9 mouse cellular contexts compared by ENCODE assay signal in the genomic region with DNA sequence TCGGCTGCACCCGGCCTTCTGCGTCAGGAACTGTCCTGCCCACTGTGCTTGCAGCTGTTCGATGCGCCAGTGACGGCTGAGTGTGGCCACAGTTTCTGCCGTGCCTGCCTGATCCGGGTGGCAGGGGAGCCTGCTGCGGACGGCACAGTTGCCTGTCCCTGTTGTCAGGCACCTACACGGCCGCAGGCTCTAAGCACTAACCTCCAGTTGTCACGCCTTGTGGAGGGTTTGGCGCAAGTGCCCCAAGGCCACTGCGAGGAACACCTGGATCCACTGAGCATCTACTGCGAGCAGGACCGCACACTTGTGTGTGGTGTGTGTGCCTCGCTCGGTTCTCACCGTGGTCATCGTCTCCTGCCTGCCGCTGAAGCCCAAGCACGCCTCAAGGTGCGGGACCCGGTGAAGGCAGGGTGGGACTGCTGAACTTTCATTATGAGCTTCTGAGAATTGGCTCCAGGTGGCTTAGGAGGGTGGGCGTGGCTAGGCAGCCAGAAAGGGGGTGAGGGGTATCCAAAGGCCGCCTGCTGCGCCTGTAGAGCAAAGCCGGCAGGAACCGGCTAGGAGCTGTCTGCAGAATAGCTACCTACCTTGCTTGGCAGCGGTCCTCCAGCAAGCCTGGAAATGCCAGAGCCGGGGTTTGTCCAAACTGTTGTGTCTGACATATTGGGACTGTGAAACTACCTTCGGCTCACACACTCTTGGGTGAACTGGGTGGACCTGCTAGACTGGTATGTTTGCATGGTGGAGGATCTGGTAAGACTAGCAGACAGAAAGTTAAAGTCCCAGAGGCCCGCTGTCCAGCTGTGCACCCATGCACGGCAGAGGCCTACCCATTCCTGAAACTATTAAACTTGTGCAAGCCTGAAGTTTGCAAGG. TPM values are rescaled to one million over a fixed set of nuclear protein-coding genes. Genes with fewer than 3 reads are reported as not detected.
DNase-seq lines count a peak whose midpoint lies in the region; ATAC-seq and TF ChIP-seq lines count a peak whose summit lies in the region.
"Had no signal": no experiment of that assay in that cellular context is flagged by ENCODE, and none has a peak within 500 bp of the region (broad histone marks: within the 10 kb centered on the region; RNA-seq: fewer than 3 reads in every experiment).

No protein-coding gene starts in this region.

- no peaks in the 10 kb centered on the region for H3K36me3 ChIP-seq in C2C12 (ENCODE audit: control insufficient read depth, insufficient read depth)
- no peaks in the 10 kb centered on the region for H3K36me3 ChIP-seq in heart, embryonic 16.5 days (ENCODE audit: control insufficient read depth, insufficient read depth)
- H3K36me3 ChIP-seq in midbrain, embryonic 14.5 days (ENCODE audit: control insufficient read depth, insufficient read depth, low read length): no peaks in the 10 kb centered on the region

- H3K4me1 ChIP-seq in heart, embryonic 16.5 days (ENCODE audit: control insufficient read depth, insufficient read depth, low read length): peaks cover 19% of the 10 kb centered on the region
- H3K4me1 ChIP-seq in midbrain, embryonic 14.5 days (ENCODE audit: control insufficient read depth, insufficient read depth, low read length): no peaks in the 10 kb centered on the region

- peak overlapping the region; percentile 41 for H3K4me2 ChIP-seq in heart, embryonic 16.5 days (ENCODE audit: low read depth, low read length)
- peak overlapping the region; percentile 4; the same call in 1 of the 2 replicates for H3K4me2 ChIP-seq in midbrain, embryonic 14.5 days (ENCODE audit: low read length)

- no peaks in the 10 kb centered on the region for H3K79me2 ChIP-seq in C2C12 (ENCODE audit: control insufficient read depth, insufficient read depth)

- WGBS in heart, embryonic 16.5 days: 32% methylated on average over 35 of the region's 35 CpGs
- WGBS in midbrain, embryonic 14.5 days: 24% methylated on average over 35 of the region's 35 CpGs

- no peak overlapping the region for H3K27ac ChIP-seq in heart, embryonic 16.5 days (ENCODE audit: low read length)
- no peak overlapping the region for H3K27ac ChIP-seq in midbrain, embryonic 14.5 days (replicated peaks; ENCODE audit: low read depth, low read length)

- H3K27me3 ChIP-seq in C2C12 (ENCODE audit: control insufficient read depth, insufficient read depth, insufficient read length): no peaks in the 10 kb centered on the region
- H3K27me3 ChIP-seq in heart, embryonic 16.5 days (ENCODE audit: control insufficient read depth, insufficient read depth, low read length): no peaks in the 10 kb centered on the region
- no peaks in the 10 kb centered on the region for H3K27me3 ChIP-seq in midbrain, embryonic 14.5 days (ENCODE audit: control insufficient read depth, insufficient read depth, low read length)

- H3K9me3 ChIP-seq in heart, embryonic 16.5 days (replicated peaks; ENCODE audit: control insufficient read depth, low read length): no peaks in the 10 kb centered on the region
- no peaks in the 10 kb centered on the region for H3K9me3 ChIP-seq in midbrain, embryonic 14.5 days (ENCODE audit: control insufficient read depth, low read length)

- no peaks in the 10 kb centered on the region for H3K79me3 ChIP-seq in C2C12 (ENCODE audit: low read depth)

- DNase-seq in embryo, embryonic 10.5 days (ENCODE audit: low spot score): peak; percentile 45
- DNase-seq in kidney, postnatal 25 days: peak; percentile 85 to 95
- no peak for DNase-seq in midbrain, embryonic 14.5 days
- DNase-seq in urinary bladder, postnatal 4 days (ENCODE audit: low spot score in 2 of 2): peak; percentile 50 to 66
- no peak for DNase-seq in adrenal gland, postnatal 25 days
- no peak for DNase-seq in layer of hippocampus, postnatal 25 days (ENCODE audit: extremely low spot score in 1 of 2, low spot score in 1 of 2)

- no peak overlapping the region for H3K4me3 ChIP-seq in C2C12 (ENCODE audit: insufficient read depth, poor library complexity, severe bottlenecking)
- H3K4me3 ChIP-seq in heart, embryonic 16.5 days (ENCODE audit: low read length): no peak overlapping the region
- H3K4me3 ChIP-seq in midbrain, embryonic 14.5 days (replicated peaks; ENCODE audit: low read depth, low read length): no peak overlapping the region

- no peak for TF ChIP-seq CTCF in C2C12 (IDR thresholded peaks at IDR 0.05; ENCODE audit: control insufficient read depth, insufficient read depth, insufficient read length)

- ATAC-seq in heart, embryonic 16.5 days (replicated peaks; ENCODE audit: extremely low read depth, insufficient read depth, low FRiP score): 0 out of 2 replicates have a peak, but pooled peaks have one; percentile 20
- ATAC-seq in midbrain, embryonic 14.5 days (ENCODE audit: low FRiP score, low TSS enrichment): no peak

- H3K9ac ChIP-seq in heart, embryonic 16.5 days (ENCODE audit: low read length): peak overlapping the region; percentile 41
- no peak overlapping the region for H3K9ac ChIP-seq in midbrain, embryonic 14.5 days (replicated peaks; ENCODE audit: low read length)

- H3ac ChIP-seq in C2C12 (ENCODE audit: control insufficient read depth, insufficient read length, low read depth): no peak overlapping the region

TF ChIP-seq in C2C12, 6 proteins besides CTCF, POLR2A, EP300 and RAD21:
- TF ChIP-seq MYOD1 (IDR thresholded peaks at IDR 0.05; ENCODE audit: control insufficient read depth, insufficient read length, low read depth): peak; percentile 62
- no peak for TF ChIP-seq FOSL1 (IDR thresholded peaks at IDR 0.05; ENCODE audit: insufficient read depth, low read length, poor library complexity, severe bottlenecking)
TF ChIP-seq in C2C12: peak in this region for 1.

RNA-seq across cellular contexts. Expression of gene Trim72, which starts 1.0 kb away (rescaled TPM):
- 0.83 TPM for polyA plus RNA-seq in C2C12 (2012; fragmentation: generic; extraction: Trizol)
- polyA plus RNA-seq in heart, embryonic 16.5 days (2015; fragmentation: Nextera tagmentation; extraction: Ambion mirVana): 0.84 and 1.0 TPM in 2 replicates
- polyA plus RNA-seq in midbrain, embryonic 14.5 days (2014; fragmentation: Nextera tagmentation; extraction: Ambion mirVana): not detected in 2 replicates
- 0.24 TPM in 1 of 2 replicates, not detected in the other for total RNA-seq in adrenal gland, postnatal 25 days (2021)
- total RNA-seq in layer of hippocampus, postnatal 25 days (2021): under 1 TPM; 0.21 to 0.25 TPM

RNA-seq across cellular contexts. Expression of gene Pycard, which starts 11.1 kb away (rescaled TPM):
- polyA plus RNA-seq in C2C12 (2012; fragmentation: generic; extraction: Trizol): 0.16 TPM
- polyA plus RNA-seq in heart, embryonic 16.5 days (2015; fragmentation: Nextera tagmentation; extraction: Ambion mirVana): 60.8 and 72.1 TPM in 2 replicates
- polyA plus RNA-seq in midbrain, embryonic 14.5 days (2014; fragmentation: Nextera tagmentation; extraction: Ambion mirVana): 4.4 and 7.5 TPM in 2 replicates
- 2.8 and 5.5 TPM in 2 replicates for total RNA-seq in adrenal gland, postnatal 25 days (2021)
- total RNA-seq in layer of hippocampus, postnatal 25 days (2021): 1 to 10 TPM; 1.4 to 3.4 TPM

RNA-seq across cellular contexts. Expression of gene Fus, which starts 37.5 kb away (rescaled TPM):
- polyA plus RNA-seq in C2C12 (2012; fragmentation: generic; extraction: Trizol): 468 TPM
- polyA plus RNA-seq in heart, embryonic 16.5 days (2015; fragmentation: Nextera tagmentation; extraction: Ambion mirVana): 249 and 255 TPM in 2 replicates
- 47.9 and 66.9 TPM in 2 replicates for polyA plus RNA-seq in midbrain, embryonic 14.5 days (2014; fragmentation: Nextera tagmentation; extraction: Ambion mirVana)
- total RNA-seq in adrenal gland, postnatal 25 days (2021): 189 and 309 TPM in 2 replicates
- total RNA-seq in layer of hippocampus, postnatal 25 days (2021): 100 to 1,000 TPM; 270 to 376 TPM

RNA-seq across cellular contexts. Expression of gene Itgam, which starts 57.7 kb away (rescaled TPM):
- polyA plus RNA-seq in C2C12 (2012; fragmentation: generic; extraction: Trizol): not detected
- 0.98 and 1.2 TPM in 2 replicates for polyA plus RNA-seq in heart, embryonic 16.5 days (2015; fragmentation: Nextera tagmentation; extraction: Ambion mirVana)
- polyA plus RNA-seq in midbrain, embryonic 14.5 days (2014; fragmentation: Nextera tagmentation; extraction: Ambion mirVana): 0.19 and 0.68 TPM in 2 replicates
- total RNA-seq in adrenal gland, postnatal 25 days (2021): 2.5 and 2.9 TPM in 2 replicates
- 10 to 100 TPM; 13.1 to 13.9 TPM for total RNA-seq in layer of hippocampus, postnatal 25 days (2021)

RNA-seq across cellular contexts. Expression of gene Gm49368, which starts 57.8 kb away (rescaled TPM):
- polyA plus RNA-seq in C2C12 (2012; fragmentation: generic; extraction: Trizol): not detected
- polyA plus RNA-seq in heart, embryonic 16.5 days (2015; fragmentation: Nextera tagmentation; extraction: Ambion mirVana): not detected in 2 replicates
- not detected in 2 replicates for polyA plus RNA-seq in midbrain, embryonic 14.5 days (2014; fragmentation: Nextera tagmentation; extraction: Ambion mirVana)
- total RNA-seq in adrenal gland, postnatal 25 days (2021): not detected in 2 replicates
- not detected for total RNA-seq in layer of hippocampus, postnatal 25 days (2021)
- total RNA-seq: liver, adult 2 months had no signal

Comparison
In these comparisons a context has a peak if more than half of its experiments do, and no peak if none do; other contexts are left out.
1. DNase-seq: peak in embryo, embryonic 10.5 days (single experiment), kidney, postnatal 25 days (2 of 2) and urinary bladder, postnatal 4 days (2 of 2); none in midbrain, embryonic 14.5 days (single experiment), adrenal gland, postnatal 25 days (single experiment) and layer of hippocampus, postnatal 25 days (0 of 2).